Mouse (Mus musculus) C2C12 (cell line): ENCODE measurements around the gene Cym.

ENCODE experiments used
- CTCF ChIP-seq: IDR thresholded peaks from one replicate; pipeline ENCODE4 v1.5.1; 2011; ENCODE audit not compliant: control insufficient read depth, insufficient read depth, insufficient read length
- FOSL1 ChIP-seq: IDR thresholded peaks from one replicate; pipeline ENCODE4 v1.8.0; 2011; ENCODE audit warnings: mild to moderate bottlenecking, low read length; ENCODE audit not compliant: poor library complexity, insufficient read depth, severe bottlenecking
- MAX ChIP-seq: IDR thresholded peaks from one replicate; pipeline ENCODE4 v1.6.1; 2011; ENCODE audit warnings: mild to moderate bottlenecking, control low read depth
- USF1 ChIP-seq: IDR thresholded peaks from one replicate; pipeline ENCODE4 v1.6.1; 2011; ENCODE audit warnings: low read depth, mild to moderate bottlenecking, control low read depth, moderate library complexity

DNA sequence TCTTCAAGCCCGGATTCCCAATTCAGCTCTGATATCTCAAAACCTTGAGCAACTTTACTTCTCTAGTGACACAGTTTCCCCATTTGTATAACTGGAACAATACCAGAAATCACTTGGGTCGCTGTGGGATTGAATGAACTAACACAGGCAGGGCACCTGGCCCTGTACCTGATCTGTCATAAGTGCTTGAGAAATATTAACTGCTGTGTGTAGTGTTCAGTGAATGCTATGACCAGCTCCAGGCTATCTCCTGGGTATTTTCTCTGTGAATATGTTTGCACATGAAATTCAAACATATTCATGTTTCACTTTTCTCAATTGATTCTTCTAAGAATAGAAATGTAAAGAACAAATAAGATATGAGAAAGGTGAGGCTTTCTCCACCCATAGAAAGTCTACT, 40.7 kb downstream of the Cym start:
- TF ChIP-seq CTCF = no peak
- TF ChIP-seq MAX = no peak
- no peak for TF ChIP-seq FOSL1
- no peak for TF ChIP-seq USF1
